Mouse (Mus musculus): ENCODE data around the gene Hoxa6. TPM values are rescaled to one million over a fixed set of nuclear protein-coding genes. Genes with fewer than 3 reads are reported as not detected.

The Hoxa6 gene
- polyA plus RNA-seq, 1 experiment from 2014 or later, result 2.8 TPM

DNA sequence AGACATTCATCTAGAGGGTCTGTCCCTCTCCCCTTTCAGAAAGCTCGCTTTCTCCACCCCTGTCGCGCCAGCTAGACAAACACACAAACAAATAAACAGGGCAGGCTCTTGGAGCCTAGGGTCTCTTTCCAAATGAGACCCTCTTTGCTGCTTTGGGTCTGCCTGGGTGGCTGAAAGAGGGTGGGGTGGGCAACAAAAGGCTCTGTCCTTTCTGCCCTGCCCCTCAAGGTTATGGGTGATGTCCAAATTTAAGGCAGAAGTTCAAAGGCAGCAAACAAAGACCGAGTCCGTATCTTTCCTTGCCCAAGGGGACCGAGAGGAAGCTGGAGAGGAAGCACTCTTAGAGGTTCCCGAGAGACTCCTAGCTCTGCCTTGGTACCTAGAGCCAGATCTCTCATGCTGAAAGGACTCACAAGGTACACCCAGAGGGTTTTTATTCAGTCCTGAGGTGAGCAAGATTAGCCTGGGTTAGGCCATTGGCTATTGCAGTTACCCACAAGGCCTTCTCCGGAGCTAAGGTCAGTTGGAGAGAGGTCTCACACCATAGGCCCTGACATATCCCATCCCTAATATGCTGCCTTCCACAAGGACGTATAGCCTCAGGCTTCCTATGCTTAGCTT lies 32.6 kb upstream of the Hoxa6 start:
- Histone ChIP-seq H3K9ac (ENCODE audit: low read depth, low read length) (peak overlapping the region; percentile 98), H3K36me3 (ENCODE audit: insufficient read depth, low read length) (no peaks in the 10 kb centered on the region), H3K4me1 (replicated peaks; ENCODE audit: insufficient read depth, low read length) (peaks cover 13% of the 10 kb centered on the region), H3K27me3 (ENCODE audit: insufficient read depth, low read length) (no peaks in the 10 kb centered on the region), H3K4me2 (ENCODE audit: low read length) (peak overlapping the region; percentile 92), H3K27ac (peak overlapping the region; percentile 97), H3K9me3 (replicated peaks; ENCODE audit: low read length) (no peaks in the 10 kb centered on the region), H3K4me3 (replicated peaks; ENCODE audit: low read depth, low read length) (peak overlapping the region; percentile 85)
- WGBS, result 11% methylated on average over 9 of the region's 9 CpGs
- no peak for TF ChIP-seq CTCF (IDR thresholded peaks at IDR 0.05; ENCODE audit: low read depth)
- DNase-seq (ENCODE audit: low spot score), result no peak
- no peak for ATAC-seq (replicated peaks; ENCODE audit: low FRiP score, low read depth)

GRCm38 (mm10) chr6:52240389-52241000 lies 32.0 kb upstream of the Hoxa6 start, which contains the start of gene Hoxa10:
Gene Hoxa10, minus strand, starts transcription at chr6:52240854.
- 2% methylated on average over 35 of the region's 35 CpGs for WGBS
- H3K4me3 ChIP-seq (replicated peaks; ENCODE audit: low read depth, low read length), result peak within 1 kb of the TSS; percentile 85
- peak; percentile 97 for DNase-seq (ENCODE audit: low spot score)
- ATAC-seq (replicated peaks; ENCODE audit: low FRiP score, low read depth), result peak; percentile 68
- no peaks in the 10 kb centered on the region for H3K9me3 ChIP-seq (replicated peaks; ENCODE audit: low read length)
- TF ChIP-seq CTCF (IDR thresholded peaks at IDR 0.05; ENCODE audit: low read depth), result peak; percentile 89
- H3K4me1 ChIP-seq (replicated peaks; ENCODE audit: insufficient read depth, low read length), result peaks cover 13% of the 10 kb centered on the region
- no peaks in the 10 kb centered on the region for H3K36me3 ChIP-seq (ENCODE audit: insufficient read depth, low read length)
- H3K9ac ChIP-seq (ENCODE audit: low read depth, low read length), result peak within 1 kb of the TSS; percentile 98
- peak within 1 kb of the TSS; percentile 92 for H3K4me2 ChIP-seq (ENCODE audit: low read length)
- H3K27me3 ChIP-seq (ENCODE audit: insufficient read depth, low read length), result no peaks in the 10 kb centered on the region
- H3K27ac ChIP-seq, result peak within 1 kb of the TSS; percentile 97

- no peak for ATAC-seq (replicated peaks; ENCODE audit: low FRiP score, low read depth)
- peak overlapping the region; percentile 92 for H3K4me2 ChIP-seq (ENCODE audit: low read length)
- no peaks in the 10 kb centered on the region for H3K27me3 ChIP-seq (ENCODE audit: insufficient read depth, low read length)
- peak overlapping the region; percentile 97 for H3K27ac ChIP-seq
- no peaks in the 10 kb centered on the region for H3K9me3 ChIP-seq (replicated peaks; ENCODE audit: low read length)
- H3K4me3 ChIP-seq (replicated peaks; ENCODE audit: low read depth, low read length), result peak overlapping the region; percentile 85
- no peak for TF ChIP-seq CTCF (IDR thresholded peaks at IDR 0.05; ENCODE audit: low read depth)
- WGBS, result under 1% methylated on average over 30 of the region's 30 CpGs
- peaks cover 13% of the 10 kb centered on the region for H3K4me1 ChIP-seq (replicated peaks; ENCODE audit: insufficient read depth, low read length)
- H3K36me3 ChIP-seq (ENCODE audit: insufficient read depth, low read length), result no peaks in the 10 kb centered on the region
- no peak for DNase-seq (ENCODE audit: low spot score)
- H3K9ac ChIP-seq (ENCODE audit: low read depth, low read length), result peak overlapping the region; percentile 98
These were observed 31.3 kb upstream of the Hoxa6 start for GRCm38 (mm10) chr6:52239625-52240388.

- TF ChIP-seq CTCF (IDR thresholded peaks at IDR 0.05; ENCODE audit: low read depth), result no peak
- Histone ChIP-seq H3K36me3 (ENCODE audit: insufficient read depth, low read length) (no peaks in the 10 kb centered on the region), H3K4me3 (replicated peaks; ENCODE audit: low read depth, low read length) (peak overlapping the region; percentile 85), H3K4me2 (ENCODE audit: low read length) (peak overlapping the region; percentile 92), H3K27ac (peak overlapping the region; percentile 97; the same call in 1 of the 2 replicates), H3K9me3 (replicated peaks; ENCODE audit: low read length) (no peaks in the 10 kb centered on the region), H3K4me1 (replicated peaks; ENCODE audit: insufficient read depth, low read length) (peaks cover 13% of the 10 kb centered on the region), H3K9ac (ENCODE audit: low read depth, low read length) (peak overlapping the region; percentile 98), H3K27me3 (ENCODE audit: insufficient read depth, low read length) (no peaks in the 10 kb centered on the region)
- DNase-seq (ENCODE audit: low spot score) (peak; percentile 70), ATAC-seq (replicated peaks; ENCODE audit: low FRiP score, low read depth) (no peak)
- 3% methylated on average over 7 of the region's 7 CpGs for WGBS
These were observed 30.5 kb upstream of the Hoxa6 start for GRCm38 (mm10) chr6:52238976-52239375.

DNA sequence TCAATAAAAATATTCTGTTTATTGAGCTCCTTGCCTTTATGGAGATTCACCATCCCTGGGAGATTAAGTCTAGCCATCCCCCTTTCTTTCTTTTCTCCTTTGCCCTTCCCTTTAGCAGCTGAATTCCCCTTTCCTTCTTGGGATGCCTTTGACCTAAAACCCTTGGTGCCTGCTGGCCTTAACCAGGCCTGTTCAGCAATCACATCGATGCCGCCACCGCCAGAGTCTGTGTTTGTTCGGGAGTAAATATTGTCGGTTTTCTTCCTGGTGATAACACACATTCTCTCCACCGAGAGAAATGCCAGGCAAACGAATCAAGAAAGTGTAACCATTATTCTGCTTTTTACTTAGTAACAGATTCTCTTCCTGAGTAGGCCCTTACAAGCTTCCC lies 29.6 kb upstream of the Hoxa6 start:
- H3K9ac ChIP-seq (ENCODE audit: low read depth, low read length), result peak overlapping the region; percentile 98
- no peaks in the 10 kb centered on the region for H3K36me3 ChIP-seq (ENCODE audit: insufficient read depth, low read length)
- H3K9me3 ChIP-seq (replicated peaks; ENCODE audit: low read length), result no peaks in the 10 kb centered on the region
- no peak for TF ChIP-seq CTCF (IDR thresholded peaks at IDR 0.05; ENCODE audit: low read depth)
- H3K27me3 ChIP-seq (ENCODE audit: insufficient read depth, low read length), result no peaks in the 10 kb centered on the region
- H3K4me3 ChIP-seq (replicated peaks; ENCODE audit: low read depth, low read length), result peak overlapping the region; percentile 85
- peaks cover 13% of the 10 kb centered on the region for H3K4me1 ChIP-seq (replicated peaks; ENCODE audit: insufficient read depth, low read length)
- DNase-seq (ENCODE audit: low spot score), result no peak
- ATAC-seq (replicated peaks; ENCODE audit: low FRiP score, low read depth), result no peak
- H3K27ac ChIP-seq, result peak overlapping the region; percentile 55; the same call in 1 of the 2 replicates
- H3K4me2 ChIP-seq (ENCODE audit: low read length), result peak overlapping the region; percentile 92
- 11% methylated on average over 7 of the region's 7 CpGs for WGBS

Measured in kidney, postnatal 0 days (tissue).